Mouse (Mus musculus) right cerebral cortex, postnatal 4 days (tissue): Measurements from ENCODE around the gene Wdr70.

Source experiments
- DNase-seq: peaks from one replicate; pipeline ENCODE4 v3.0.0-alpha.2; 2022

The Wdr70 gene

DNA sequence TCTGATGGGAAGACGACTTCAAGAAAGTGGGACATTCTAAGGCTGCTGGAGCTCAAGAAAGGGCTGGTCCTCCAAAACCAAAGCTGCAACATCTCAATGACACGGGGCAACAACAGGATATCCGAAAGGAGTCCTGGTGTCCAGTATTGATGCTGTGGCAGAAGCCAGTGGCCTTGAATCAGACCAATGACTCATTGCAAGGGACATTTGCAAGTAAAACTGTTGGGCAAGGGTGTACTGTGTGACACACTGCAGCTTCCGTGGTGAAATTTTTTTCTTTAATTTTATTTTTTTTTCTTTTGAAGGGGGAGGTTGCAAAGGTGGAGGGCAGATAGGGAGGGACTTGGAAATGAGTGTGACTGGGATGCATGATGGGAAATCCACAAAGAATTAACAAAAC is 256.6 kb downstream of the Wdr70 start:
- DNase-seq = no peak

DNA sequence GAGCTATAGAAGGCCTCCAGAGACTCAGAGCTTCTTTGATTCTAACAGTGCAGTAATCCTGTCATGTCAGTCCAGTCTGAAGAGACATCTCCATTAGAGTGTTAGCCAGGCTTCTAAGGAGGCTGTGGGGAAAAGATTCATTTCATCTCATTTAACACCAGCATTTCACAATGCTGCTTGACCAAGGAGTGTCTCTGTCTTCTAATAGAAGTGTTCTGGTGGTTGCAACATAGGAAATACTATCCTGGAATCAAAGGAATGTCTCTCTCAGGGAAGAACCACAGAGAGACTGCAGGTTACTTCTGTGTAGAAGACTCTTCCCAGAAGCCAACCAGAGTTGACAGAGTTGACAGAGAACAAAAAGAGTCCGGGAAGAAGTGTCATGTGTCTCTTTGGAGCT is 257.3 kb downstream of the Wdr70 start:
- no peak for DNase-seq

DNA sequence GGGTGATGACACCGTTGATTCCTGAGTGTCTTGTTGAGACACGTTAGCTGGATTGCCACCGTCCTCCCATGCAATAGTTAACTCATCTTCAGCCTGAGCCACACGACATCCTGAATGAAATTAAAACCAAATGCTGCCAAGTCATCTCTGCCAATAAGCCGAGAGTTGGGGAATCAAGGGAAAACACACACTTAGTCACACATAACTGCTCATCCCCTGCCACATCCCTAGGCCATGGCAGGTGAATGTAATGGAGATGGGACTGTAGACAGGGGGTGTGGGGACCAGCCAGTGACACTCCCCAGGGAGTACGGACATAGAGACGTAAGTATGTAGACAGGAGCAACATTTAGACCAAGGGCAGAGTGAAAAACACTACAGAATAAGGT is 260.1 kb downstream of the Wdr70 start:
- no peak for DNase-seq

- DNase-seq = no peak
Observed at GRCm38 (mm10) chr15:7838060-7838920, 260.7 kb downstream of the Wdr70 start.

GRCm38 (mm10) chr15:7835404-7835803 is 263.6 kb downstream of the Wdr70 start:
- DNase-seq = no peak

DNA sequence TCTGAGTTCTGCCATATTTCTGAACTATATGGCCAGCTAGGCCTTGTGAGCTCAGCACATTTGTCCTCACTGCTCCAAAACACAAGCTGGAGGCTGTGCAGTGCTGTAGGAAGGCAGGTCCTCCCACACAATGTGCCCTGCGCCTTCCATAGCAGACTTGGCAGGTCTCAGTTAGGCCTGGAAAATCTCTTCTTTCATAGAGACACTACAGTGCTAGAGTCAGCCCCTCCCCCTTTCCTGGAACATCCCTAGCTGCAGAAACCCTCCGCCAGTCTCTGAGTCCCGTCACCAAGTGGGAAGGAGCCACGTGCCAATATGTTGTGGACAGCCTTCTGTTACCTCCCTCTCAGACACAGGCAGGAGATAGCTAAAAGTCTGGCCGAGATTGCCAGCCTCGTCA is 273.5 kb downstream of the Wdr70 start:
- DNase-seq = no peak

GRCm38 (mm10) chr15:7823886-7824285 is 275.1 kb downstream of the Wdr70 start:
- DNase-seq = no peak
